Mouse (Mus musculus): ENCODE measurements around the gene Oosp2.

The Oosp2 gene

DNA sequence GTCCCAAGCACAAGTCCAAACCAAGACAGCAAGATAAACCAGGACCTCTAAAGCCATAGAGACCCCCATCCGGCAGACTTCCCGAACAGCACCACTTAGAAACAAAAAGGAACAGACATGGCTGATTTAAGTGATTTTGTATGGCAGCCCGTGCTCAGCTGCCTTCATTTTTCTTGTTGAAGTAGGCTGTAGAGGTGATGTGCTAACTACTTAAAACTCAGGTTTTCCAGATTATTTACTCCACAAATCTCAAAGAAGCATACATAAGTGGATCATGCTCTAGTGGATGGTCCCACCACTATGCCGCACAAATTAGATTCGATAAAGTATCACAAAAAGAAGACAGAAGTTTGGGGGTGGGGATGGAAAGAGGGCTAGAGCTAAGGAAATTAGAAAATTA is at the start of gene Oosp2:
TSS of gene Oosp2 (minus strand) at position 101 of the 400 bp plus-strand sequence.
- no peak for DNase-seq

DNA sequence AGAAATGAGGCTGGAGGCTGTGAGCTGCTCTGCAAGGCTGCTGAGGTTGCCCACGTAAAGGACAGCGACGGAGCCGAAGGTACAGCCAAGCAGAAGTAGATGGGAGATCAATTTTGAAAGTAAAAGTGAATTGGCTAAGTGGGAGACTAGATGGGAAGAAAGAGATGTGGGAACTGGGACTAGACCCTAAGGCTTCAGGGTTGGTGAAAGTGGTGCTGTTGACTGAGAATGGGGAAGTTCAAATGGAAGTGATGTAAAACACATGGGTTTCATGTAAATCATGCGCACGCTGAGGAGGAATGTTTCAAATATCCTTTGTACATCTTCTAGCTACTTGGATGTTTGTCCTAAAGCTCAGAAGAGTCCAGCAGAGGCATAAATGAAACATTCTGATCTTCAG is 38.0 kb upstream of the Oosp2 start:
- no peak for DNase-seq

DNA sequence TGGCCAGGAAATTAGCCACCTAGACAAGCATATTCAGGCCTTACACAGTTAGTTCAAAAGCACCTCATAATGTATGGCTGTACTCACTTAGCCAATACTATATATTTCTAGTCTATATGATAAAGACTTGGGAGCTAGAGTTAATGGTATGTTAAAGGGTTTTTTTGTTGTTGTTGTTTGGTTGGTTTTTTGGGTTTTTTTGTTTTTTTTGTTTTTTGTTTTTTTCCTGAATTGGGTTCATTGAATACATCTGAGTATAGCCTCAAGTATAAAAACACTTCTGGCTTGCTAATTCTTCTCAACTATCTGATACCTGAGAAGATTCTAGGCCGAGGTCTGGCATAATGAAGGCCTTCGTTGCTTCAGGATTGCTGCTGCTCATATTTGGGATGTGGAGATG is 36.4 kb upstream of the Oosp2 start, which contains the start of gene Oosp3:
TSS of gene Oosp3 (plus strand) at position 301 of the 400 bp plus-strand sequence.
- no peak for DNase-seq

DNA sequence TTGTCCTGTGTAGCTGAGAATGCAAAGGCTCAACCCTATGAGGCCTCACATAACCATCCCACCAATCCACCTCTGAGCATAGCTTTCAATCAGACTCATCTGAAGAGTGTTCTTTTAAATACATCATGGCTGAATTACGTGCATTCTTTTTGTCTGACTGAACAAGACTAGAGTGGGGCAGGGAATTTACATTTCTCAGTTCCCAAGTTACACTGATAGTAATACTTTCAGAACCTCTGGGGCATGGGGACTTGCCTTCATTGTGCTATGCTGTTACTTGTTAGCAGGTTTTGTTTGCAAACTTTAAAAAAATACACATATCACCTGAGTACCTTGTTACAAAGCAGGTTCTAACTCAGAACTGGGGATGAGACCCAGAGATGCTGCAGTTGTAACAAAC is 31.1 kb upstream of the Oosp2 start:
- DNase-seq = no peak

DNA sequence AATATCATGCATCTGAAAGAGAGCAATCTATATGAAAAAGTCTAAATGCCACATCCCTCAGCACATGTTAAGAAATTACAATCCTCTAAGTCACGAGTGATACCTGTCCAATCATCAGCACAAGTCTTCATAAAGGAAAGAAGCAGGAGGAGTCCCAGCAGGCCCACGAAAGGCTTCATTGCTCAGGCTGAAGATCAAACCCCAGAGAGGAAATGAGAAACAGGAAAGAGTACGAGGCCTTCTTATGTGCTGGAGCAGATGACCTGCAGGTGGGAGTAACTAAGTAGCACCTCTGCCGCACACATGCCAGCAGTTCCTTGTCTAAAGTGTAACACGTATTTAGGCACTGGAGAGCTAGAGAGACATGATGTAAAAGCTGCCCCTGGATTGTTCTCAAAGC is 30.5 kb upstream of the Oosp2 start, which contains the start of gene Oosp1:
TSS of gene Oosp1 (minus strand) at position 312 of the 400 bp plus-strand sequence.
- no peak for DNase-seq

DNA sequence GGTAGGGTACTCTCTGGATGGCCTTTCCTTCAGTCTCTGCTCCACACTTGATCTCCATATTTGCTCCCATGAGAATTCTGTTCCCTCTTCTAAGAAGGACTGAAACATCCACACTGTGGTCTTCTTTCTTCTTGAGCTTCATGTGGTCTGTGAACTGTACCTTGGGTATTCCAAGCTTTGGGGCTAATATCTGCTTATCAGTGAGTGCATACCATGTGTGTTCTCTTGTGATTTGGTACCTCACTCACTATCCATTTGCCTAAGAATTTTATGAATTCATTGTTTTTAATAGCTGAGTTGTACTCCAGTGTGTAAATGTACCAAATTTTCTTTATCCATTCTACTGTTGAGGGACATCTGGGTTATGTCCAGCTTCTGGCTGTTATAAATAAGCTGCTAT is 1.2 kb upstream of the Oosp2 start:
- DNase-seq = no peak

DNA sequence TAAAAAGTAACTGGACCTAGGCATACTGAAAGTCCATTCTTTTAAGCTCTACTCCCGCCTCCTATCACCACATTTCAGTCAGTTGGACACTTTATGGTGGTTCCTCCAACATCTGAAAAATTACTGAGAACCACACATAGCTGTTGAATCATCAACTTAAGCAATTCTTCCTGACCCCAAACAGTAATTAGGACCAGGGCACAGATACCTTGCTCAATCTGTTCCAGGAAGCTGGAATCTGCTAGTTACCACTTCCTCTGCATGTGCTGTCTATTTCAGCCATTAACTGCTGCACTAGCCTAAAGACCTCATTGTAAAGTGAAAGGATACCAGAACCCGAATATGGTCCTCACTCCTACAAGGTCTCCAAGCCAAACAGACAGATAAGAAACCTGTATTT is 1.2 kb downstream of the Oosp2 start:
- no peak for DNase-seq

DNA sequence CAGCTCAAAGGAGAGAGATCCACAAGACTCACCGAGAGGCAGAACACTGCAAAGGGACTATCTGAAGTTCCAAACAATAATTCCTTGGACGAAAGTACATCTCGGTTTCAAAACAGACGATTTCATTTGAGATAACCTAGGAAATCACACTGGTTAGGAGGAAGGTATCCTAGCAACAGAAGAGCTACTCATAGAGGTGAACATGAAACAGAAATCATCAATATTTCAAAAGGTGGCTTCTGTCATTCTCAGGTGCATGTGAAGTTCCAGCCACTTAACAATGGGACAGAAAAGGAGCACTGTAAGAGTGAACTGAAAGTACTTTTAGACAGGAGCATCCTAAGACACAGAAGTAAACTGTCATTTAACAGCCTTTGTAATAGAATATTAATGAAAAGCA is 10.8 kb downstream of the Oosp2 start:
- DNase-seq = no peak

DNA sequence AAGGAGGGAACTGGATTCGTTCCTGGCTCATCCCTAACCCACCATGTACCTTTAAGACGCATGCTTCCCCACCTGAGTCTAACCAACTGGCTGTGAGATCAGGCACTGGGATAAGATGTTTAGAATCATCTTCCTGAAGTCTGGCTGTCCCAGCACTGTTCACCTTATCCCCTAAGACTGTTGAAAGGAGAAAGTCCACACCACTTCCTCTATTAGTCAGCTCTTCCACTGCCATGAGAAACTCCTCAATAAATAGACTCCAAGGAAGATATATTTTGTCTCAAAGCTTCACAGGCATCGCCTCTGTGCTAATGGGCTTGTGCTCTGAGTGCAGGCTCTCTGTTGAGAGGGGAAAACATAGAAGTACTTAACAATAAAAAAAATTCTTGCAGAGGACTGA is 14.2 kb downstream of the Oosp2 start:
- DNase-seq = no peak

DNA sequence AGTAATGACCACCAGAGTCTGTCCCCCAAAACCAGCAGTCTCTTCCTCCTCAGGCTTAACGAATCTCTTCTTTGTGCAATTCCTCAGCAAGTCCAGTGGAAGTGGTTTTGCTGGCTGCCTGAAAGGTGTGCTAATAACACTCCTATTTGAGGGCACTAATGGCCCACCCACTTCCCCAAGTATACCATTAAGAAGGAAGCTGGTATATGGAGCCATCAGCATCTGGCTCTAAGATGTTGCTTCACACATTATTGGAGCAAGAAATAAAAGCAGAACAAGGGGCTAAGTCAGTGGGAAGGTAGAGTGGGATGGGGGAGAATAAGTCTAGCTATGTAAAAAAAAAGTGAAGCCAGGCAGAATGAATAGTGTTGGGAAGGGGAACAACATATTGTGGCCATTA is 19.6 kb downstream of the Oosp2 start, which contains the start of gene Ms4a3:
TSS of gene Ms4a3 (minus strand) at position 120 of the 400 bp plus-strand sequence.
- no peak for DNase-seq

DNA sequence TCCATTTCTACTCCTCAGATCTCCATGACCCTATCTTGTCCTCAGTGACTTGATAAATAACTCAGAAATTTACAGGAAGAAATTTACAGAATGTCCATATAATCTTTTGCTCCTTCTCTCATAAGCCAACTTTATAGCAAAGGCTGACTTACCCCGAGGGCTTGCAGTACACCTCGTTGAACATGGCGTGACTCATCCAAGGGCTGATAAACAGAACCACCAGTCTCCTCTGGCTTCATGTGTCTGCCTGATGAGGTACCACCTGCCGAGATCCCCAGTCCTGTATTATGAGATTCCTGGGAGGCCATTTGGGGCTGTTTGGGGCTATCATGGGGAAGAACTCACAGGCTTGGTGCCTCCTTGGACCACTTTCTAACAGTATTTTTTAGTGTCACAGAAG is 21.3 kb downstream of the Oosp2 start:
- no peak for DNase-seq

DNA sequence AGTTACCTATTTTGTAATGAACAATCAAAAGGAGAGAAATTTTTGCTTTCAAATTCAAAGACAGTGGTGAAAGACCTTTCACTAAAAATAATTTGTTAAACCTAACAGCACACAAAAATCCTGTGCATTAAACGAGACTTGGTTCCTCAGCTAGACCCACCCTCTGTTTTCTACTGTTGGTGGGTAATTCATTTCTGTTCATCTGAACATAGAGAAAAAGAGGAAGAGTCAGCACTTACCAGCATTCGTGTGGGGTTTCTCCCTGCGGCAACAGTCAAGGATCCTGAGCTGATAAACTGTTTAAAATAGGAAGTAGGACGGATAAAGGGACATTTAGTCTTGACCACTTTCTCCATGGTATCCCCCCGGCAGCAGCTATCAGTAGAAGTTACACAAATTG is 24.8 kb downstream of the Oosp2 start:
- no peak for DNase-seq

DNA sequence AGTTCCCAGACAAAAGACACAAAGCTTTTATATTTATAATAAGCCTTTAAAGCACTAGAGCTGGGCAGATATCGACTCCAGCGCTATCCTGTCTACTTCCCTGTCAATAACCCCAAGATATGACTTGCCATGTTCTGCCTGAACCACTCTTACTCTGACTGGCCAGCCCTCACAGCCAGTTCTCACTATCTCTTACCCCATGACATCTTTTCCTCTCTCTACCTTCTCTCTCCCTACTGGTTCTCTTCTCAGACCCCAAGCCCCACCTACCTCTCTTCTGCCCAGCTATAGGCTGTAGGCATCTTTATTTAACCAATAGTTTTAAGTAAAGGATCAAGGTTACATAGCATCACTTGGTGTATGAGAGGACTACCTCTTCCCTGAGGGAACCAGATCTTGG is 26.0 kb downstream of the Oosp2 start:
- no peak for DNase-seq

DNA sequence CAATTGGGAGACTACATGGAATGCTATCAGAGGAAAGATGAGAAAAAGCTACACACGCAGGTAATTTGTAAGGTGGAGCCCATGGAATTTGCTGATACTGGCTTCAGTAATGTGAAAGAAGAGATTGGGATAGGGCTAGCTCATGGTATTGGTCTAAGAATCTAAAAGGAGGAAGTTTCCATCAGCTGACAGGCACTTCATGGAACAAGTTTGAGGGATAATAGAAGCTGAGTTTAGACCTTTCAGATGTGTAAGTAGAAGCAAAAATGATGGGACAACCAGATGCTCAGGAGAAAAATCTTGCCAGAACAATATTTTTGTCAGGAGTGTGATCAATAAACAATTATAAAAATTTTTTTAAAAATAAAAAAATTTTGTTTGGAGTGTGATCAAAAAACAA is 26.6 kb downstream of the Oosp2 start:
- DNase-seq = no peak

DNA sequence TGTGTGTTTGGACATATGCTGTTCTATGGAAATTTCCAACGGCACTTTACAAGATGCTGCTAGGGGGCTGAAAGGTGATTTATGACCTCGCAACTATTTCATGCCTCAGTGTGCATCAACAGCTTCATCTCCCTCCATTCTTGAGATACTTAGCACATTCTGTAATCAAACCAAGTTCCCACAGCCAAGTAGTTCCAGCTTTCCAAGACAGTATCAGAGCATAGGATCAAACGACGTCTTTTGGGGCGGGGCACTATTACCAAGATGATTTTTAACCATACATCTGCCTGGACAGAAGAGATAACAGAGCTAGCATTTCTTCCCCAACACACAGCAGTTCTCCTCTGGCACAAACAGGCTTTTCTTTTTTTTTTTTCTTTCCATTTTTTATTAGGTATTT is 35.1 kb downstream of the Oosp2 start:
- DNase-seq = no peak

DNA sequence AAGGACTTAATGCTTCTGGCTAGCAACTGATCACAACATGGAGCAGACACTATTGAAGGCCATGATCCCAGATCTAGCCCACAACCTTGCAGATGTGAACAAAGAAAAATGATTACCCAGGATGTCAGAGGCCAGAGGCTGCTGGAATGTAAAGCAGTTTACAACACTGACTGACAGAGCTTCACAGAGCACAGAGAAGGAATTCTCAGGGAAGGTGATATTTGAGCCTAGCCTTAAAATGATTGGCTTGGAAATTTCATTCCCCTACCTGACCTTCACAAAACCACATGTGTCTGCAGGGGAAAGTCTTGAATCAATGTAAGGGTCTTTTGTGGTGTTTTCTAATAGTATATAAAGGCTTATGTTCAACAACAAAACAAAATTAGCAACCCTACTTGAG is 35.6 kb downstream of the Oosp2 start:
- no peak for DNase-seq

DNA sequence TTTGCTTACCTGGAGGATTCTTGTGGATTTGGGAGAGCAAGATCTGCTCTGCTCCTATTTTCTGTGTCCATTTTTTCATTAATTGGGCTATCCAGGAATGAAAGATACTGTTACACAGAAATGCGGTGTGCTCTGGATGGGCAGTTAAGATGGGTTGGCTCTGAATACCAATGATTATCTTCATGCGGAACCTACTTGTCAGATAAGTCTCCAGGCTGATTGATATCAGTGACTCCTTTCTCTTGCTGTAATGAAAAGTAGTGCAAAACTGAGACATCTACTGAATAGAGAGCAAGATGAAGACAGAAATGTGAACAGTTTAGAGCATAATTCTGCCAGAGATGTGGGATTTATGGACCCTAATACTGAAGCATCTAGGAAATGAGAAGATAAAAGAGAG is 36.8 kb downstream of the Oosp2 start, which contains the start of gene Ms4a2:
TSS of gene Ms4a2 (minus strand) at position 169 of the 400 bp plus-strand sequence.
- DNase-seq = no peak

DNA sequence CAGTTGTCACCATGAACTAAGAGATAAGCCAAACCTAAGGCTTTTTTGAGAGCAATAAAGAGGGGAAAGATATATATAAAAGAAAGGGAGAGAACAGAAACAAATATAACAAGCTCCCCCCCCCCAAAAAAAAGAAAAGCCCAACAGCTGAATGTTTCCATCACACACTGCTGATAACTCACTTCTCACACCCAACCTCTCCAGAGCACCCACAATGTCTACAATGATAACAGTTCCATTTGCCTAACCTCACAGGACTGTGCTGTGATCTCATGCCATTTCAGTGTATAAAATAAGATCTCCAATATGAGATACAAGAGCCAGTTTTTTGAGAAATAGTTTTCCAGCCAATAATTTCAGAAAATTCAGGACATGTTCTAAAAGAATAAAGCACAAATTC is 42.4 kb downstream of the Oosp2 start:
- no peak for DNase-seq

DNA sequence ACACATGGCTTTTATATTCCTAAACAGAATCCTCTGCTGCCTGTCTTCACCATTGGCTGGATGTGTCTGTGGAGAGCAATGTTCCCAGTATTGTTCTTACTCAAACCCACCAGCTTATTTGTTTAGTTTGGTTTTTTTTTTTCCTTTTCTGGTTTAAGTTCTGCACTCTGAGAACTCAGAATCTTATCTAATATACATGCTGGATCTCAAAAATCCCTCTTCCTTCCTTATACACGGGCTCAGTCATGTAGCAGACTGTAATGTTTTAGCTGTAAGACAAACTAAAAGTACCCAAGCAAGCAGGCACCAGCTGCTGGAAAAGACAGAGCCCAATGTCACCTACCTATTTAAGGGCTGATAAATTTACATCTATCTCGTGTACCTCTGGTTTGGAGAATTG is 45.6 kb downstream of the Oosp2 start:
- DNase-seq = no peak

DNA sequence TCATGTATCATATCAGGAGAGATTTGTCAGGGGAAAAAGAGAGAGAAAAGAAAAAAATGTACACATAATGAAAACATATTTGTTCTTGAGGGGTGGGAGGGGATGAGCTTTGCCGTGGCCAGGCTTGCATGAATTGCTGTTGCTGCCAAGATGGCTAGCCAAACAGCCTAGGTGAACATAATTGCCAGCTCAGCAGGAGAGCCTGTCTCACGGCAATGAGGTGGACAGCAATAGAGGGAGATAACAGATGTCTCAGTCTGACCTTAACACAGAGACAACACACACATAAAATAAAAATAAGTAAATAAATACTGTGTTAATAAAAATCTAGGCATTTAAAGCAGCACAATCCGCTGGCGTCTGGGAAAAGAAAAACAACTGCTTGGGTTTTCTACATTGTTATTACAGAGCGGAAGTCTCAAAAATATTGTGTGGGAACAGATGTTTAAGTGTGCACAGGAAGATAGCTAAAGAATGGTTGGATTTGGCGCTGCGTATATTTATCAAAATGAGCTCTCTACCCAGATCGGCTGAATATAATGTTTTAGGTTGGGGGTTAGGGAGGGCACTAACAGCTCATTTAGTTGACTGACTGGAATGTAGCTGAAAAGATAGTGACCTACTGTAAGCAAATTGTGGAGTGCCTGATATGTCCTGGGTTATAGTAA is 46.4 kb downstream of the Oosp2 start:
- DNase-seq = no peak

DNA sequence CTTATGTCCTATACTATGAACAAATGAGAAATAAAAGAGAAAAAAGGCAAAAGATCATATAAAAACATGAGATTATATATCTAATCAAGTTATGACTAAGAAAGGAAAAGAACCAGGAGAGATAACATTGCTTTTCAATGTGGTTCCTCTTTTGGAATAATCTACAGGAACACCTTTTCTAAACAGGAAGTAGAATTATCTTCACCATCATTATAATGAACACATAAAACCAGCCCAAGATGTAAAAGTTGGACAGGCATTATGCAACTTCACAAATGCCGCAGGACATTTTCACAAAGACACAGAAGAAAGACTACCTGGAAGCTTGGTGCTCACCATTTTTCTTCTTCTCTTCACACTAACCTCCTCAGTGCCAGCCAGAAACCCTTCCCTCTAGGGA is 47.3 kb downstream of the Oosp2 start:
- DNase-seq = no peak

DNA sequence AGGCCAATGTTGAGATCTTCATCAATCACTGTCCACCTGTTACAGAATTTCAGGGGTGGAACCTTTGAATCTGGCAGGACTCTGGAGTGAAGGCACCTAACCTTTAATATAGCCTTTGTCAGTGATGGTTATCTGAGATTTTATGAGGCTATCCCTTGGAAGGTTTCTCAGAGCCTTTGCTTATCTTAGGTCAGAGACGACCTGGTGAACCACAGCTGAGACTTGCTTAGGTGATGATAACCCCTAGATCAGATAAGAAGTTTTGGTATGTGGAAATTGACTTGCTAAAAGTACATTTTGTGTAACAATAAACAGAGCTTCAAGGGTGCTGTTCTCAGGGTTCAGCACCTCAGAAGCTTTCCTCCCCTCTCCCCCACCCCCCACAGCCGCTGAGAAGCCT is 48.1 kb downstream of the Oosp2 start:
- DNase-seq = no peak

DNA sequence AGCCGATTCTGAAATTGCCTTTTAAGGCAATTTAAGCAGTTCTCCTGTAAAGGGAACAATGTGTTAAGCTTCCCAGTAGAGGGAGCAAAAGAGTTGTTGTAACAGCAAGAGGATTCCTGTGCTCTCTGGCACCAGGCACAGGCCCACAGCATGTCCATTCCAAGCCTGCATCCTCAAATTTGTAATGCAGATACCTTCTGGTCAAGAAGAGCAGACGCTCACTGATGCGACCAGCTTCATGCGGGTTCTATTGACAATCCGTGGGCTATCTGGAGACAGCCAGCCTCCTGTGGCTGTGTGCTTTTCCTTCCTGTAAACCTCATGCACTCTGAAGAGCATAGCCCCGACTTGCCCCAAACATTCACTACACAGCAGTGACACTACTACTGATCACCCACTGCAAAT is 48.8 kb downstream of the Oosp2 start:
- peak; percentile 8 for DNase-seq

DNA sequence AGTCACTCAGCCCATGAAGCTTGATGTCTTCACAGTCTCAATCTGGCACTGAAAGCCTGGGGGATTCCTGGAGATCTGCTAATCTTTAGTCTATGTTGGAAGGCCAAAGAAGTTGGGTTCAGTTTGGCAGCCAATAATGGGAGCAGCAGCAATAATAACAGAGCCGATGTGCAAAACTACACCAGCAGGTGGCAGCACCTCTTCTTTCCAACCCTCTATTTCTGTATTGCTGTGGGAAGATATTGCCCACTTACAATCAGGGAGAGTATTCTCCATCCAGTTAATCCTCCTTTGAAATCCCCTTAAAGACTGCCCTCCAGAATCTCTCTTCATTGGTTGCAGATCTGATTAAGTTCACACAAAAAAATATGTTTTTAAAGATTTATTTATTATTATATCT is 52.2 kb downstream of the Oosp2 start:
- peak; percentile 34 for DNase-seq

DNA sequence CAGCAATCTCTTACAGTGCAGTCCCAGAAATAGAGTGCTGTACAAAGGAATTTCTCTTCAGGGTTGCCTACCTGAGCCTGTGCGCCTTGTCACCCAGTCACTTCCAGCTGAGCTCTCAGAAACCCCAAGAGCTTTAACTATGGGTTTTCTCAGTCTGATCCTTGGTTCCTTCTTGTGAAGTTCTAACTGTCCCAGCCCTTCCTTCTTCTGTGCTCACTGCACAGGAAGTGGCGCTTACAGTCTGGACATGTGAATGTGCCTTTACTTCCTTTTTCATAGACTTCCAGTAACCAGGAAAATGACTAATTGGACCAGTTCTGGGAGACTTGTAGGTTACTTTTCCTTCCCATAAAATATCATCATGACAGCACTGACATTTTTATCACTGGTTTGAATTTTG is 55.8 kb downstream of the Oosp2 start, which contains the start of gene Ms4a6d:
TSS of gene Ms4a6d (minus strand) at position 247 of the 400 bp plus-strand sequence.
- no peak for DNase-seq

Data from right cerebral cortex, postnatal 14 days (tissue).